Mouse (Mus musculus) cerebral cortex, adult 2 months (tissue): ENCODE results near the gene Tmem260.

Source experiments
- WGBS: fragments of 180-500 bp; shearing (Covaris S2); methylation state at CpG from one replicate; pipeline ENCODE4 v1.1.7; 2018; 5-methylcytosine and 5-hydroxymethylcytosine counted together

Tmem260 gene

GRCm38 (mm10) chr14:48553216-48553615 lies 107.3 kb downstream of the Tmem260 start:
- WGBS: 82% methylated on average over 4 of the region's 4 CpGs

GRCm38 (mm10) chr14:48553754-48554153 lies 107.8 kb downstream of the Tmem260 start:
- 90% methylated on average over 9 of the region's 9 CpGs for WGBS

- WGBS: 85% methylated on average over 4 of the region's 4 CpGs
Observed at GRCm38 (mm10) chr14:48558975-48559374, 113.1 kb downstream of the Tmem260 start.

GRCm38 (mm10) chr14:48559736-48560135 lies 113.8 kb downstream of the Tmem260 start:
- WGBS: 65% methylated on average over 7 of the region's 7 CpGs

- 86% methylated on average over 7 of the region's 7 CpGs for WGBS
Observed at GRCm38 (mm10) chr14:48566596-48566995, 120.7 kb downstream of the Tmem260 start.
